Mouse (Mus musculus): ENCODE data around the gene Lonp1. TPM values are rescaled to one million over a fixed set of nuclear protein-coding genes. Genes with fewer than 3 reads are reported as not detected.
A peak's percentile ranks its signal among the peaks of the same experiment; 100 is the strongest.

The Lonp1 gene
- 61.7 and 65.4 TPM in 2 replicates for polyA plus RNA-seq (2016; fragmentation: Nextera tagmentation; extraction: Ambion mirVana)

DNA sequence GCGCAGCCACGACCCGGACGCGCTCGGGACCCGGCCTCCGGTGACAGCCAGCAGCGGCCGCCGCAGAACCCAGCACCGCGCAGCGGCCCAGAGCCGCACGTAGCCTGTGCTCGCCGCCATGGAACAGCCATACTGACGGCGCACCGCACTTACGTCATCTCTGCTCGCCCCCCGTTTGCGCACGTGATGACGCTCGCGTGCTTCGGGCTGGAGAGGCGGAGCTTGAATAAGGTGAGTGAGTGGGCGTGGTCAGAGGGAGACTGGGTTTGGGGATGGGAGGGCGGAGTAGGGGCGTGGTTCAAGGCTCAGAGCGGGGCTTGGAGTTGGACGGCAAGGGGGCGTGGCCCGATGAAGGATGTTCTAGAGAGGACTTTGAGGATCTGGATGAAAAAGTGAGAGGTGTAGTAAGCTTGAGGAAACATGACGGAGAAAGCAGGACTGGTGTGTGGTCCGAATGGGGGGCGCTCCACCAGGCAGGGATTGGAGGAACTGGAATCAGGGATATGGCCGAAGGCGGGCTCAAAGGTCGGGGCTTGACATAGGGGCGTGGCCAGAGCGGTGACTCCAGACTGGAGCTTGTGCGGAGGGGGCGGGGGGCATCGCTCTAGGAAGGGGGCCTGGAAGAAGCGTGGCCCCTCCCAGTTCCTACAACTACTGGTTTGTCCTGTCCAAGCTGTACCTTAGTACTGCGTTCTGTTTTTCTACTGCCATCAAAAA lies at the start of gene Lonp1:
TSS of gene Lonp1 (minus strand) at position 134 of the 717 bp plus-strand sequence.
- H3K27ac ChIP-seq, result peak within 1 kb of the TSS; percentile 78
- H3K4me3 ChIP-seq, result peak within 1 kb of the TSS; percentile 99
- no peaks in the 10 kb centered on the region for H3K9me3 ChIP-seq (replicated peaks)
- ATAC-seq, result peak; percentile 85
- H3K27me3 ChIP-seq (replicated peaks), result peaks cover 11% of the 10 kb centered on the region; the same call in 1 of the 2 replicates
- WGBS (ENCODE audit: insufficient replicate concordance), result under 1% methylated on average over 51 of the region's 51 CpGs
- H3K4me1 ChIP-seq, result peaks cover 32% of the 10 kb centered on the region
- peak within 1 kb of the TSS; percentile 94 for H3K4me2 ChIP-seq
- H3K36me3 ChIP-seq, result peaks cover 35% of the 10 kb centered on the region
- H3K9ac ChIP-seq, result peak within 1 kb of the TSS; percentile 91

DNA sequence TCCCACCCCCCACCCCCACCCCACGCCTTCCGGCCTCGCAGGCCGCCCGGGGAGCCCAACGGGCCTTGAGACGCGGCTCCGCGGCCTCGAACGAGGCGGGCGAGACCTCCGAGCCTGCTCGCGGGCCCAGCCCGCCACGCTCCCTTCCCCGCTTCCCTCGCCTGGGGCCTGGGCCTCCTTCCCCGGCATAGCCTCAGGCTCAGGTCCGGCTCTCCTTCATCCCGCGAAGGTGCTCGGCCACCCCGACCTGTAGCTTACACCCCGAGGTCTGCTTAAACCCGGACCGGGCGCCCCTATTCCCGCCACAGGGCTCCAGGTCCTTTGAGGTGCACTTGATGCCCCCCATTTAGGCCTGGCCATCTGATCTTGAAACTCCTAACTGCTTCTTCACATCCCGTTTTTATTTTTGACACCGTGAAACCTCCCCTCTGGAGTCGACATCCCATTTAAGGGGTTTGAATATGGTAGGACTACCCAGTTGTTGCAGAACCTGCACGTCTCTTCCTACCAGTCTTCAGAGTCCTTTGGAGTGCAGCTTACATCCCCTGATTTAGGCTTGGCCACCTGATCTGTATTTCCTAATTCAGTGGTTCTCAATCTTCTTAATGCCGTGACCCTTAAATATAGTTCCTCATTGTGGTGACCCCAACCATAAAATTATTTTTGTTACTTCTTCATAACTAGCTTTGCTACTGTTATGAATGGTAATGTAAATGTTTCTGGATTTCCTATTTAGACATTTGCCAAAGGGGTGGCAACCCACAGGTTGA lies 47.1 kb upstream of the Lonp1 start:
- Histone ChIP-seq H3K9me3 (replicated peaks) (no peaks in the 10 kb centered on the region), H3K4me1 (peaks cover 57% of the 10 kb centered on the region), H3K27ac (peak overlapping the region; percentile 86), H3K9ac (peak overlapping the region; percentile 96), H3K4me2 (peak overlapping the region; percentile 77), H3K4me3 (peak overlapping the region; percentile 80), H3K27me3 (replicated peaks) (peaks cover 11% of the 10 kb centered on the region), H3K36me3 (peaks cover 43% of the 10 kb centered on the region)
- ATAC-seq, result no peak; the same call in 1 of the 2 replicates
- 2% methylated on average over 36 of the region's 37 CpGs for WGBS (ENCODE audit: insufficient replicate concordance)

GRCm38 (mm10) chr17:56672941-56673646 lies 46.4 kb upstream of the Lonp1 start, which contains the start of gene Ranbp3:
TSS of gene Ranbp3 (plus strand) at chr17:56673294.
- WGBS (ENCODE audit: insufficient replicate concordance), result under 1% methylated on average over 56 of the region's 66 CpGs
- ATAC-seq, result peak; percentile 92
- no peaks in the 10 kb centered on the region for H3K9me3 ChIP-seq (replicated peaks)
- peaks cover 61% of the 10 kb centered on the region for H3K4me1 ChIP-seq
- peak within 1 kb of the TSS; percentile 77 for H3K4me2 ChIP-seq
- peak within 1 kb of the TSS; percentile 80 for H3K4me3 ChIP-seq
- H3K9ac ChIP-seq, result peak within 1 kb of the TSS; percentile 96
- peak within 1 kb of the TSS; percentile 92 for H3K27ac ChIP-seq
- peaks cover 19% of the 10 kb centered on the region for H3K27me3 ChIP-seq (replicated peaks)
- H3K36me3 ChIP-seq, result peaks cover 35% of the 10 kb centered on the region

- 81% methylated on average over 8 of the region's 8 CpGs for WGBS (ENCODE audit: insufficient replicate concordance)
- no peak overlapping the region for H3K9ac ChIP-seq
- no peak overlapping the region for H3K4me2 ChIP-seq
- no peak overlapping the region for H3K4me3 ChIP-seq
- no peak for ATAC-seq
- H3K4me1 ChIP-seq, result peaks cover 36% of the 10 kb centered on the region
- peaks cover 40% of the 10 kb centered on the region for H3K27me3 ChIP-seq (replicated peaks)
- no peak overlapping the region for H3K27ac ChIP-seq
- no peaks in the 10 kb centered on the region for H3K9me3 ChIP-seq (replicated peaks)
- peaks cover 2% of the 10 kb centered on the region; the same call in 1 of the 2 replicates for H3K36me3 ChIP-seq
These were observed 43.1 kb upstream of the Lonp1 start for GRCm38 (mm10) chr17:56669766-56670165.

DNA sequence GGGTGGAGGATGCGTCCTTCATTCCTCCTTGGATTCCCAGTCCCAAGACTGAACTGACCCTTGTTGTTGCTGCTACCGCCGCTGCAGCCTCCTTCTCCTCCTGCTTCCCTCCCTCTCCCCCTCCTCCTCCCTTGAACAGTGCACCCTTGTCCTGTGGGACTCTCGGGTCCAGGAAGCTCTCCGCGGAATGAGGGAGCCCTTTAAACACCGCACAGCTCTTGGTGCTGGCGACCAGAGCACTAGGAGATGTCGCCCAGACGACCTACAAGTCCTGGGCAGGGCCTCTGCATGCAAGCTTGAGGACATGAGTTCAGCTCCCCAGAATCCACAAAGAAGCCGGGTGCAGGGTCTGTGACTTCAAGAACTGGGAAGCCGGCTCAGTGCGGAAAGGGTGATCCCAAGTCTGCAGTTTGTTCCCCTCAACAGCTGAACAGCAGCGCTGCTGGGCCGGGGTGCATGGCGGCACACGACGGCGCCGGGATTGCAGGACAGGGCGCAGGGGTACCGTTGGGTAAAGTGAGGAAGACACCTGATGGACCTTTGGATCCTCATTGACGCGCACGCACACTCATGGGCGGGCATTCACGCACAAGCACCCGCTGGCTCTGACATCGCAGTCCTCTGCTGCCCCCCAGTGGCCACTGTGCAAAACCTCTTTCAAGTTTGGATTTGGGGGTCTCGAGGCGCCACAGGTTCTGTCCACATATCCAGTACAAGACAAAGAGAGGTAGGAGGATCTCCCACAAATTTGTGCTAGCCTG lies 41.9 kb upstream of the Lonp1 start:
- H3K4me1 ChIP-seq, result peaks cover 28% of the 10 kb centered on the region
- peaks cover 52% of the 10 kb centered on the region for H3K27me3 ChIP-seq (replicated peaks)
- H3K27ac ChIP-seq, result no peak overlapping the region
- peak overlapping the region; percentile 64 for H3K4me2 ChIP-seq
- no peaks in the 10 kb centered on the region for H3K36me3 ChIP-seq
- no peak for ATAC-seq
- H3K4me3 ChIP-seq, result peak overlapping the region; percentile 39
- H3K9ac ChIP-seq, result peak overlapping the region; percentile 54
- no peaks in the 10 kb centered on the region for H3K9me3 ChIP-seq (replicated peaks)
- WGBS (ENCODE audit: insufficient replicate concordance), result 5% methylated on average over 31 of the region's 31 CpGs

- Histone ChIP-seq H3K4me1 (peaks cover 27% of the 10 kb centered on the region), H3K27ac (no peak overlapping the region), H3K4me3 (no peak overlapping the region), H3K9ac (no peak overlapping the region), H3K36me3 (no peaks in the 10 kb centered on the region), H3K27me3 (replicated peaks) (peaks cover 62% of the 10 kb centered on the region), H3K9me3 (replicated peaks) (no peaks in the 10 kb centered on the region), H3K4me2 (no peak overlapping the region)
- whole genome bisulfite sequencing (ENCODE audit: insufficient replicate concordance), result 43% methylated on average over 3 of the region's 3 CpGs
- no peak for ATAC-seq
These were observed 40.9 kb upstream of the Lonp1 start for GRCm38 (mm10) chr17:56667591-56667990.

GRCm38 (mm10) chr17:56666384-56666783 lies 39.7 kb upstream of the Lonp1 start:
- peaks cover 70% of the 10 kb centered on the region for H3K27me3 ChIP-seq (replicated peaks)
- H3K9me3 ChIP-seq (replicated peaks), result no peaks in the 10 kb centered on the region

GRCm38 (mm10) chr17:56664333-56664732 lies 37.6 kb upstream of the Lonp1 start:
- Histone ChIP-seq H3K36me3 (no peaks in the 10 kb centered on the region), H3K27me3 (replicated peaks) (peaks cover 80% of the 10 kb centered on the region), H3K9ac (0 out of 2 replicates have a peak overlapping the region, but pooled peaks have one; percentile 3), H3K4me2 (0 out of 2 replicates have a peak overlapping the region, but pooled peaks have one; percentile 7), H3K4me1 (peaks cover 20% of the 10 kb centered on the region), H3K9me3 (replicated peaks) (no peaks in the 10 kb centered on the region), H3K27ac (no peak overlapping the region), H3K4me3 (no peak overlapping the region)
- WGBS (ENCODE audit: insufficient replicate concordance), result 17% methylated on average over 10 of the region's 10 CpGs
- no peak for ATAC-seq

More at GRCm38 (mm10) chr17:56666384-56666783, 39.7 kb upstream of the Lonp1 start:
- peaks cover 18% of the 10 kb centered on the region for H3K4me1 ChIP-seq
- no peak overlapping the region for H3K4me3 ChIP-seq
- no peak for ATAC-seq
- 62% methylated on average over 4 of the region's 4 CpGs for WGBS (ENCODE audit: insufficient replicate concordance)
- H3K27ac ChIP-seq, result no peak overlapping the region
- H3K9ac ChIP-seq, result no peak overlapping the region
- H3K36me3 ChIP-seq, result no peaks in the 10 kb centered on the region
- no peak overlapping the region for H3K4me2 ChIP-seq

- H3K27ac ChIP-seq, result no peak overlapping the region
- H3K36me3 ChIP-seq, result no peaks in the 10 kb centered on the region
- no peak for ATAC-seq
- H3K27me3 ChIP-seq (replicated peaks), result peaks cover 78% of the 10 kb centered on the region
- H3K9me3 ChIP-seq (replicated peaks), result no peaks in the 10 kb centered on the region
- 54% methylated on average over 3 of the region's 3 CpGs for WGBS (ENCODE audit: insufficient replicate concordance)
- peaks cover 15% of the 10 kb centered on the region for H3K4me1 ChIP-seq
- no peak overlapping the region for H3K4me2 ChIP-seq
- H3K4me3 ChIP-seq, result no peak overlapping the region
- no peak overlapping the region for H3K9ac ChIP-seq
These were observed 37.0 kb upstream of the Lonp1 start for GRCm38 (mm10) chr17:56663659-56664058.

- Histone ChIP-seq H3K9me3 (replicated peaks) (no peaks in the 10 kb centered on the region), H3K4me1 (peaks cover 6% of the 10 kb centered on the region), H3K27me3 (replicated peaks) (peaks cover 40% of the 10 kb centered on the region), H3K4me2 (no peak overlapping the region), H3K36me3 (no peaks in the 10 kb centered on the region), H3K27ac (no peak overlapping the region), H3K4me3 (no peak overlapping the region), H3K9ac (no peak overlapping the region)
- 70% methylated on average over 6 of the region's 6 CpGs for WGBS (ENCODE audit: insufficient replicate concordance)
- ATAC-seq, result no peak
These were observed 29.5 kb upstream of the Lonp1 start for GRCm38 (mm10) chr17:56656171-56656570.

DNA sequence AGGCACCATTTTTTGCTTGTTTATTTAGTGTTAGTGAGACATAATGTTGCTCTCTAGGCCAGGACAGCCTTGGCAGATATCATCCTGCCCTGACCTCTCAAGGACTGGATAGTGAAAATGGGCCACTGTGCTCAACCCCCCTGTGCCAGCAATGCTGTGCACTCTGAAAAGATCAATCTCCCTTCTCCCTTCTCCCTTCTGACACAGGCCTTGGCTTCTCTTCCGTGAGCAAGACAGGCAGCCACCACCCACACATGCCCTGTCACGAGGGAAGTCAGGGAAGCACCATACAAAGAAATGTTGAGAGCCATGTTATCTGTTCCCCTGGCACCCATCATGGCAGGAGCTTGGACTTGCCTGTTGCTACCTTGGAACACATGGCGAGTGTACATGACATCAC lies 28.6 kb upstream of the Lonp1 start:
- no peak overlapping the region for H3K4me2 ChIP-seq
- H3K4me1 ChIP-seq, result peaks cover 3% of the 10 kb centered on the region
- H3K27me3 ChIP-seq (replicated peaks), result peaks cover 35% of the 10 kb centered on the region
- no peak overlapping the region for H3K9ac ChIP-seq
- WGBS (ENCODE audit: insufficient replicate concordance), result 47% methylated on average over 3 of the region's 3 CpGs
- H3K9me3 ChIP-seq (replicated peaks), result no peaks in the 10 kb centered on the region
- no peak overlapping the region for H3K4me3 ChIP-seq
- H3K36me3 ChIP-seq, result no peaks in the 10 kb centered on the region
- ATAC-seq, result no peak
- 0 out of 2 replicates have a peak overlapping the region, but pooled peaks have one; percentile 6 for H3K27ac ChIP-seq
